ENCODE assay signal across 4 mouse cellular contexts in genomic region chr1:178097865-178098264, GRCm38 (mm10).
DNase-seq lines count a peak whose midpoint lies in the region; ATAC-seq and TF ChIP-seq lines count a peak whose summit lies in the region.
"Not testable (repeated sequence)": the region's sequence is repeated elsewhere in the genome, so short reads cannot be mapped to it uniquely, and the experiment has no call there.

No protein-coding gene starts in this region.

- TF ChIP-seq EP300 in lung, postnatal 0 days (IDR thresholded peaks at IDR 0.05): not testable (repeated sequence)

- H3K4me2 ChIP-seq in lung, postnatal 0 days (replicated peaks; ENCODE audit: low read depth, low read length): not testable (repeated sequence)

- not testable (repeated sequence) for H3K9me3 ChIP-seq in lung, postnatal 0 days (ENCODE audit: low read length)

- not testable (repeated sequence) for TF ChIP-seq CTCF in lung, postnatal 0 days (IDR thresholded peaks at IDR 0.05)

- not testable (repeated sequence) for H3K27me3 ChIP-seq in lung, postnatal 0 days (replicated peaks; ENCODE audit: insufficient read depth, low read length)

- not testable (repeated sequence) for H3K9ac ChIP-seq in lung, postnatal 0 days (replicated peaks; ENCODE audit: low read depth)

- not testable (repeated sequence) for H3K4me1 ChIP-seq in lung, postnatal 0 days (ENCODE audit: insufficient read depth, low read depth, low read length)

- not testable (repeated sequence) for H3K36me3 ChIP-seq in lung, postnatal 0 days (ENCODE audit: insufficient read depth, low read length)

- ATAC-seq in granulocyte monocyte progenitor cell, adult 5-6 weeks (replicated peaks; ENCODE audit: poor library complexity, severe bottlenecking): peak; percentile 70
- ATAC-seq in lung, postnatal 0 days: not testable (repeated sequence)
- peak; percentile 60 for ATAC-seq in megakaryocyte progenitor cell, adult 5-6 weeks (replicated peaks; ENCODE audit: poor library complexity)

- not testable (repeated sequence) for H3K4me3 ChIP-seq in lung, postnatal 0 days (ENCODE audit: low read depth, low read length)

- peak; percentile 34 for DNase-seq in 416B (ENCODE audit: low read depth)
- peak; percentile 6 for DNase-seq in lung, postnatal 0 days (ENCODE audit: low spot score)

- H3K27ac ChIP-seq in lung, postnatal 0 days (ENCODE audit: low read length): not testable (repeated sequence)
